Mouse (Mus musculus): ENCODE measurements around the gene Arhgef40.
A peak's percentile ranks its signal among the peaks of the same experiment; 100 is the strongest.
"Not testable (repeated sequence)": the region's sequence is repeated elsewhere in the genome, so short reads cannot be mapped to it uniquely, and the experiment has no call there.

The Arhgef40 gene

DNA sequence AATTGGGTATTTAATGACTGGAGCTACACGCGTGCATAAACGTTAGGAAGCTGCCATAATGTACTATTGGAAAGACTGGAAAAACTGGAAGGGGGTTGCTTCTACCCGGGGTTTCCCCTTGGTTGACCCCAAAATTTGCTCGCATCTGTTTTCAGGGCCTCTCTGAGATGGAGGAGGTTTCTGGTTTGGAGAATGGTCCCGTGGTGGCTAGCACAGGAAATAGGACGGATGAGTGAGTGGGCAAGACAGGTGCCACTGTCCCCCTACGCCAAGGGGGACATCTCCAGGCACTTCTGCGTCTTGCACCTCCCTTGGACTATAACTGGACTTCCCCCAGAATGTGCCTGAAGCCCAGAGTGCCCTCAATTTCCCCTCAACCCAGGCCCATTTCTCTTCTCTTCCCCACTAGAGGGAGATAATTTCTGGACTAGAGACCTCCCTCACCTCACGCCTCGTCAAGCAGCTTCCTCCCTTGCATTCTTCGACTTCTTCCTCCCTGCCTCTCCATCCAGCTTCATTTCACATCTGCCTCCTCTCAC lies 34.6 kb downstream of the Arhgef40 start:
- no peak for DNase-seq (ENCODE audit: low spot score)

DNA sequence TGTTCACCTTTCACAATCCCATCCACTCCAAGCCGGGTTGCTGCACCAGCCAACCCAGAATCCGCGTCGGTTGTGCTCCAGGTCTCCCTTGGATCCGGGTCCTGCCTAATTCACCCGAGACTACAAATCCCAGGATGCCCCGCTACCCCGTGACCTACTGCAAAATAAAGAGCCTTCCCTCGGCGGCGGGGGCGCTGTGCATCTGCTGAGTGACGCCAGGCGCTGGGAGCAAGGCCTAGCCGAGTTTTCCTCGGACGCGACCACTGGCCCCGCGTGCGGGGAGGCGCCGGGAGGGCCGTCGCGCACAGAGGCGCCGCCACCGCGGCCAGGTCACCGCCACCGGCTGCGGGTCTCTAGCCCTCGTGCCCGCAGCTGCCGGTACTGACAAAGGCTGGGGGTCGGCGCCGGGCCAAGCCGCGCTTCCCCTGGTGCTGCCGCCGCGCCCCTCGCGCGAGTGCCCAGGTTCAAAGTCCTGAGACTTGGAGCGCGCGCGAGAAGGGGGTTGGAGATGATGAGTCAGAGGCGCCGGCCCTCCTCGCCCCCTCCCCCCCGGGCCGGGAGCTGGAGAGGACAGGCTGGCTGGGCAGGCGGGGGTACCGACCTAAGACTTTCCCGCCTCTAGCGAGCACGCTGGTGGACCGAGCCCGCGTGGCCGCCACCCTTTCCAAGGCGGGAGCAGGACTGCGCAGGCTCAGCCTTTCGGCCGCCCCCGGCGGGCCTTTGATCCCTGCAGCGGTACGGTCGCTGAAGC lies 35.2 kb downstream of the Arhgef40 start:
- DNase-seq (ENCODE audit: low spot score) = peak; percentile 99

DNA sequence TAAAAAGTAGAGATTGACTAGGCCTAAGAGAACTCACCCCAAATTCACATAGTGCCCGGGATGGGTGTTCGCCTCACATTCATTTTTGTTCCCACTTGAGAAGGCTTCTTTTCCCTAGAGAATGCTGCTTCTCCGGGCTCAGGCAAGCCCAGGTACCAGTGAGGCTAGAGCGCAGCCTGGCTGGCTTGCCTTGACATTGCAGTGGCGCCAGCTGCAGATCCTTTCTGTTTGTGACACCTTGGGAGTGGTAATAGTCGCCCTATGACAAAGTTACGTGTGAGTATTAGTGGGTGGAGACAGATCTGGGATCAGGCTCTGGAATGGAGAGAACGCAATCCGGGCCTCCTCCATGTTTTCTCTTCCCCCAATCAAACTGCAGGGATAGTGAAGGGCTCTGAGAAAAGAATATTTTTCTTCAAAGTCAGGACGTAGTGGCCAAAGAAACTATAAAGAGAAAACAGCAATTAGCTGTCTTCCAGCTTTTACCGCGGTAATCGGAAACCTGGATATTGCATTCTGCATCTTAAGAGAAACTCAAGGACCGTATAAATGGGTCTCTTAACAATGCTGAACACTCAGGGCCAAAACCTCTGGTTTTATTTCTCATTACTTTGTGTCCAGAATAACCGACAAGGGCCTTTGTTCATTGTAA lies 36.1 kb downstream of the Arhgef40 start, which contains the start of gene Zfp219:
Gene Zfp219, minus strand, starts transcription at position 248 of the 652 bp plus-strand sequence.
- peak; percentile 68 for DNase-seq (ENCODE audit: low spot score)

DNA sequence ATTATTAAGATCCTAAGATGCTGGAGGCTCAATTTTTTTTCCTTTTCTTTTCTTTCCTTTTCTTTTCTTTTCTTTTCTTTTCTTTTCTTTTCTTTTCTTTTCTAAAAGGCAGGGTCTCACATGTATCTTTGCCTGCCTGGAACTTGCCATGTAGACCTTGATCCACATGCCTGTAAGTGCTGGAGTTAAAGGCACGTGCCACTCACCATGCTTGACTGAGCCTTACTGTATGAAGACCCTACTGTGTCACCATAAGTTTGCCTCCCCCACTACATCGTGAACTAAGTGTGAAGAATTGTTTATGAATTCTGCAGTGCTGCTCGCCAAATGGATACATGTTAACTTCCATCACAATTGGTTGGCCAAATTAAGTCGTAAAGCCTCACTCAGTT lies 36.6 kb downstream of the Arhgef40 start:
- no peak for DNase-seq (ENCODE audit: low spot score)

DNA sequence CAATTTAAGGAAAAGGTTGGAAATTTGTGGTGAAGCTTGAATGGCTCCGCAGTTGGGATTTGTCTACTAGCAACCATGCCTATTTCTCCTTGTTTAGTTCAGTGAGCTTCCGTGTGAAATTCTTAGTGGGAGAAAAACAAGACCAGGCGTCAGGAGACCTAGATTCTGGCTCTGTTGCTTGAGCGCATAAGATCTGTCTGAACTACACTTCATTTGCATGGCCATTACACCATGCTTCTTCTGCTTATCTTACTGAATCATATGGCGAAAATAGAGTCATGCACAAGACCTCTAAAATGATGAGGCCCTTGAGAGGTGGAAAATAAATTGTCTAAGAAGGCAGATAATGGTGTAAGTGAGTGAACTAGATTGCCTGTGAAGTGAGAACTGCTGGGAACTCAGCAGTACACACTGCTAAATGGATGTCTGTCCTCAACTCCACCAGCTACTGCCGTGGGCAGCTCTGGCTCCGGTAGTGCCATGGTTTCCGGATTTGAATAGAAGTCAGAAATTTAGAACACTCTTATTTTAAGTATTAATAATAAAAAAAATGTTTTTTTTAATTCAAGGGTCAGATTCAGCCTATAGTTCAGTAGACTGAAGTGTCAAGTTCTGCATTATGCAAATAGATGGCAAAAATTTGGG lies 37.2 kb downstream of the Arhgef40 start:
- DNase-seq (ENCODE audit: low spot score) = no peak

DNA sequence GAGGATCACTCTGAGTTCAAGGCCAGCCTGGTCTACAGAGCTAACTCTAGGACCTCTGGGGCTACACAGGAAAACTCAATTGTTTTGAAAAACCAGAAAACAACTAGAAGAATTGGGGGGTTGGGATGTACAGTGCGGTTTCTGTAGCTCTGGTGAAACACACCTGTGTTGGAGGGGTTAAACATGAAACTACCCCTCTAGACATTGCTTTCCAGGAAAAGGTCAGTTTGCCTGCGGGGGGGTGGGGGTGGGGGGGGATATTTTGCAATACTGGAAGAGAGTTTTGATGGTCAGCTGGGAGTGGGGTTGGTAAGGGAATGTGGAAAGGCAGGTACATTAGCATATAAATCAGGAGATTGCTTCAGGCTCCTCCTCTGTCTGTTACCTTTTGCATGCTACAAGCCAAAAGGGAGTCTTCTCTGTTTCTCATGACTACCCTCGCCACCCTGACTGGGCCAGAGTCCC lies 37.8 kb downstream of the Arhgef40 start:
- DNase-seq (ENCODE audit: low spot score) = no peak

DNA sequence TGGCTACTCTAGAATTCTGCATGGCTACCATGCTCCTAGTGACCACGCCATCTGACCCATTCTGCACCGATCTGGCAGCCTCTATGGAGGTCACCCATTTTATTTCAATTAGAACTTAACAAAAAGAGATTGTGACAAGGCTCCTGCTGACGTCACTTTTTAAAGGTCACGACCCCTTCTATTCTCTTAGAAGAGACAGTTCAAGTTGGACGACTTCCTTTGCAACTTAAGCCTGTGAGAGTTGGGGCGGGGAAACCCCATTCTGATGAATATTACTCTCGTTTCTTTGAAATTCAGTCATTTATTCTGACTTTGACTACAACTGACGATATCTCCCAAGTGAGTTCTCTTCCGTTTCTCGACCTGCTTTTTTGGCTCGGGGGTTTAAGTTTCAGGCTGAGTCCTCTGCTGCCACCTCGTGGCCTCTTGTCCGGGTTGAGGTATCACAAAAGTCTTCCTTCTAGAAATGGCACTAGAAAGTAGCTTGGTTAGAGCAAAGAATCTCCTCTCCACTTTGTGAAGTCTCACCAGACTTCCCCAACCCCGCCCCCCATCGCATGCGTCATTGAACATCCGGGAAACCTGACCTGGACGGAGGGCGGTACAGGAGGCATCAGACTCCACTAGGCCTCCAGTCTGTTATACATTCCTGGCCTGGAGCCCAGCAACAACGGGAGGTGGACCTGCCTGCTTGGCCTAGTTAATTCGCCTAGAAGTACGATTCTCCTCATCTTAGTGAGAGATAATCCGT lies 38.4 kb downstream of the Arhgef40 start:
- peak; percentile 90 for DNase-seq (ENCODE audit: low spot score)

DNA sequence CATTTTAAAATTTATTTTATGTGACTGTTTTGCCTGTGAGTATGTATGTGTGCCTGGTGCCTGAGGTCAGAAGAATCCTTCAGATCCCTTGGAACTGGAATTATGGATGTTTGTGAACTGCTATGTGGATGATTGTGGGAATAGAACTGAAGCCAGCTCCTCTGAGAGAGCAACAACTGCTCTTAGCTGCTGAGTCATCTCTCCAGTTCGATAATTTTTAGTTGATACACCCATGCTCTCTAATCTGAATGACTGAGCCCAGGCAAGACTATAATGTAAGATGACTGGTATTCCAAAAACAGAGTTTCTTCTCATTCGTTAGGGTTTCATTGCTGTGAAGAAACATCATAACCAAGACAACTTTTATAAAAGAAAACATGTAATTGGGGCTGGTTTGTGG lies 39.6 kb downstream of the Arhgef40 start:
- DNase-seq (ENCODE audit: low spot score) = no peak

DNA sequence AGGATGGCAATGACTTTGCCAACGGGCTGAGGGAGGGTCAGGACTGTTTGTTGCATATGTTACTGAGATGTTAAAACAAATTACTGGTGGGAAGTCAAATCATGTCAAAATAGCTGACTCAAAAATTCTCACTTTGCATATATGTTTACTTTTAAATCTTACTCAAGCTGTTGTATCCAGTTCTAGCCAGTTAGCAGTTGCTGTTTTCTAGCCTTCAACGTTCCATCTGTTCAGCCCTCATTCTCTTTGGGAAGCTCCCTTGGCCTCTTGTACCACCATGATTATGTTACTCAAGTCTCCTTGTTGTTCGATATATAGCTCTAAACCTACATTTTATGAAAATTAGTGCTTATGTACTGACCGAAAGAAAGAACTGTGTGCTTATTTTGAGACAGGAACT lies 41.8 kb downstream of the Arhgef40 start:
- DNase-seq (ENCODE audit: low spot score) = no peak

DNA sequence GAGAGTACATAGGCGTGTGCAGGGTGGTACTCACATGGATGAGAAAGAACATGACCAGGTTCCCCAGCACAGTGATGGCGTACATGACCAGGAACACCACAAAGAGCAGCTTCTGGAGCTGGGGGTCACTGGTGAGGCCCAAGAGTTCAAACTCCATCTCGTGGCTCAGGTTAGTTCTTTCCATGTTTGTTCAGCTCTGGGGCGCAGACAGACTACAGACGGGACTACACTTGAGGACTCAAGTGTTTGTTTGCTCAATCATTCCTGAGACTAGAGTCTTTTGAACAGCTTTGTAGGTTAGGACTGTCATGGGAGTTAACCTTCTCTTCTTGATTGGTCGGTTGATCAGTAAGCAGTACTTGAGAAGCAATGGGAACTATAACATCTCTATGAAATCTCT lies 51.4 kb downstream of the Arhgef40 start:
- no peak for DNase-seq (ENCODE audit: low spot score)

DNA sequence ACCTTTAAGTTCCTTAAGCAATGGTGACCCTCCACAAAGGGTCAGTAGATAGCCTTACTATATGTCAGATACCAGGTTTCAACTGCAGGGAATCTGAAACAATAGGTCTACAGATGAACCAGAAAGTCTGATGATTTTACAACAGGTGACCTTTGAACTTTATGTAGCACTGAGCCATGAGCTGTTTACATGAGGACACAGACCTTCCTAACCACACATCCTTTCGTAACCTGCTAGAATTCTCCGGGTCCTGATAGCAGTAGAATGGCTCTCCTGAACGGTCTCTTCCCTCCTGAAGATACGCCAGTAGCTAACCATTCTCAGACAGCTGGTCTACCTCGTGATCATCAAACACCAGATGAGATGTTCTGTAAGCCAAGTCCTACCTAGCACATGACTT lies 54.8 kb downstream of the Arhgef40 start:
- DNase-seq (ENCODE audit: low spot score) = no peak

DNA sequence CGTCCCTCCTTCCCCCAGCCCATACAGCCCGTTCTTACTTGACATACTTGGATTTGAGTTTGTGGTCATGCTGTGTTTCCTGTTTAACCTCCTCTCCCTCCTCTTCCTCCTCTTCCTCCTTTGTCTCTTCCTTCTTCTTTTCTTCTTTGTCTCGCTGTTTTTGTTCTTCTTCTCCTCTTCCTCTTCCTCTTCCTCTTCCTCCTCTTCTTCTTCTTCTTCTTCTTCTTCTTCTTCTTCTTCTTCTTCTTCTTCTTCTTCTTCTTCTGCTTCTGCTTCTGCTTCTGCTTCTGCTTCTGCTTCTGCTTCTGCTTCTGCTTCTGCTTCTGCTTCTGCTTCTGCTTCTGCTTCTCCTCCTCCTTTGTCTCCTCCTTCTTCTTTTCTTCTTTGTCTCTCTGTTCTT lies 57.8 kb downstream of the Arhgef40 start, which contains the start of gene Olfr221:
Gene Olfr221, minus strand, starts transcription at position 101 of the 400 bp plus-strand sequence.
- DNase-seq (ENCODE audit: low spot score) = not testable (repeated sequence)

DNA sequence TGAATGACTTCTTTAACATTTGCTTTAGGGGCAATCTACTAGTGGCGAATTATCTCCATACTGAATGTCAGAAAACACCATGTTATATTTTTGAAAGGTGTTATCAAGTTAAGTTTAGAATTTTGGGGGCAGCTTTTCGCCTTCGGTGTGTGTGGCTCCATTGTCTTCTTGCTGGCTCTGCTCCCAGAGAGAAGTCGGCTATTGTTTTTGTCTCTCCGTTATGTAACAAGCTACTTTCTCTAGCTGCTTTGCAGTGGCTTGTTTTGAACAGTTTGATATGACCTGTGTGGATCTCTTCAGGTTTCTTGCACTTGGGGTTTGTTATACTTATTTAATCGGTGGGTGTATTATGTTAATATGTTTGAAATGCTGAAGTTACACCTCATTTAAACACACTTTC lies 58.9 kb downstream of the Arhgef40 start:
- DNase-seq (ENCODE audit: low spot score) = no peak

DNA sequence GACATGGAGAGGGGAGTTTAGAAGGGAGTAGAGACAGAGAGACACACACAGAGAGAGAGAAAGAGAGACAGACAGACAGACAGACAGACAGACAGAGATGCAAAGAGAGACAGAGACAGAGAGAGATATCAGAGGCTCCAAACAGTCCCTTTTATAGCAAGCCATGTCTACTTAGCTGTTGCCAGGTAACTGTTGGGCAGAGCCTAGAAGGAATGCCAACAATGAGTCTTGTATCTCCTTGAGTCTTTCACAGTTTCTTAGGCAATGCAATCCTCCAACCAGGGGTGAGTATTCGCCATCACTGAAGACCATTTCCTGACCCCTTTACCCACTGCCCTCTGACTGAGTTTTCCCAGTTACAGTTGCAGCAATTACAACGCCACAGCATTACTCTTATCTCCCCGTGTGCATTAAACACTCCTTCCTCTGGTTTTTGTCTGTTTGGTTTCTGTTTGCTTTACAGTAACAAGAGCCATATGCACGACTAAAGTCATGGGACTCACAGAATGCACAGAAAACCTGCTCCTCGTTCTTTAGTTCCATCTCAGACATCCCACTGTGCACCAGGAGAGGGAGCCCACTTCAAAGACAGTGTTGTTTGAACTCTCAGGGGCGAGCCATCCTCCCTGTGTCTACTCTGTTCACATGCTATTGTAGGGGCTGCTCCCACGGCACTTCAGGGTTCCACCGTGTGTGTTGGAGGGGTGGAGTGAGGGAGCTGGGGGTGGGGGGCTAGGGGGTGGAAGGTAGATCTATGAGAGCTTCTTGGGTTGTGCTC lies 60.6 kb downstream of the Arhgef40 start:
- peak; percentile 28 for DNase-seq (ENCODE audit: low spot score)

DNA sequence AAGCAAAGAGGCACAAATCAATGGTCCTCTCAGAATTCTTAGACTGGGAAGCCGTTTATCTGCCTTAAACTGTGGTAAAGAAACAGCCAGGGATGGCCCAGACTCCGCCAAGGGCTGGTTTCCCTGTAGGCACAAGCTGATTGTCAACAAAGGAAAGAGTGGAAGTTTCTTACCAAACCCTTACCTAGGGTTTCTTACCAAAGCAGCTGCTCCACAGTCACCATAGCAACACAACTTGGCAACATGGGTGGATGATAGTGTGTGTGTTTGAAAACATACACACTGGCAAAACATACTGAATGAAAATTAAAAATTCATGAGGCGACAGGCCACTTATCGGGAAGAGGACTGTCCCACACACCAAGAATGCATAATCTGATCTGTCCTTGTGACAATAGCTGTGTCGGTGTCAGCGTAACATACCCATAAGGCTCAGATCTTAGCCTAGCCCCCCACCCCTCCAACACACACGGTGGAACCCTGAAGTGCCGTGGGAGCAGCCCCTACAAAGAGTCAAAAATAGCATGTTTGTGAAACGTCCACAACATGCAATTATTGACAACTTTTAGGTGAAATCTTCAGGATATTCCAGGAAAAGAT lies 61.5 kb downstream of the Arhgef40 start:
- DNase-seq (ENCODE audit: low spot score) = no peak

DNA sequence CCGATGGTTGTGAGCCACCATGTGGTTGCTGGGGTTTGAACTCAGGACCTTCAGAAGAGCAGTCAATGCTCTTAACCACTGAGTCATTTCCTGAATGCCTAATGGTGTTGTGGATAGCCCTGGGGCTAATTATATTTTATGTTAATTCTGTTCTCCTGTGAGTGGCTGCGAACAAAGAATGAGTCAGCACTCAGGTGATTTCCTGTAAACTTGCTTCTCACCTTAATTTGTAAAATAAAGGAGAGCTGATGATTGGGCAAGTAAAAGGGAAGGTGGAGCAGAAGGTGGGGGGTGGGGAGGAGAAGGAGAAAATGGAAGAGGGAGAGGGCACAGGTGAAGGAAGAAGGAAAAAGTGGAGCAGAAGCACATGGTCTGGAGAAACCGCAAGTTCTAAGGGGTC lies 68.2 kb downstream of the Arhgef40 start:
- not testable (repeated sequence) for DNase-seq (ENCODE audit: low spot score)
